Mouse (Mus musculus) kidney, postnatal 25 days (tissue): Measurements from ENCODE around the gene Plod3.

Experiments
- DNase-seq, 2 experiments: peaks; one replicate each; pipeline ENCODE4 v3.0.0; 2021; ENCODE audit warnings: mixed read lengths in 2 of 2

Plod3 gene

DNA sequence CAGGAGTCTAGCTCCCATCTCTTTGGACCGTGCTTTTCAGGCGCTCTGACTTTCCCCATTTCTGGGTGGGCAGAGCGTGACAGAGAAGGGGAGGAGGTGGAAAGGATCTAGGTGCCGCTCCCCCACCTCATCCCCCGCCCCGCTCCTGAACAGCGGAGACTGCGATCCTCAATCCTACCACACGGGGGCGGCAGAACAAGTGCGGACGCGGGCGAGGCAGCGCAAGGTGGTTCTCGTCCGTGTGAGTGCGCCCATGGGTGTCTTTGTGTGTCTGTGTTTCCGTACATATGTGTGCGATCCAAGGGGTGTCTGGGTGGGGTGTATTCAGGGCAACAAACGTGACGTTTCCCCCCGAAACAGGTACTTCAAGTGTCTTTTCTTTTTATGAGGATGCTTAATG, 38.3 kb downstream of the Plod3 start:
- DNase-seq, result peak; percentile 76 to 86

DNA sequence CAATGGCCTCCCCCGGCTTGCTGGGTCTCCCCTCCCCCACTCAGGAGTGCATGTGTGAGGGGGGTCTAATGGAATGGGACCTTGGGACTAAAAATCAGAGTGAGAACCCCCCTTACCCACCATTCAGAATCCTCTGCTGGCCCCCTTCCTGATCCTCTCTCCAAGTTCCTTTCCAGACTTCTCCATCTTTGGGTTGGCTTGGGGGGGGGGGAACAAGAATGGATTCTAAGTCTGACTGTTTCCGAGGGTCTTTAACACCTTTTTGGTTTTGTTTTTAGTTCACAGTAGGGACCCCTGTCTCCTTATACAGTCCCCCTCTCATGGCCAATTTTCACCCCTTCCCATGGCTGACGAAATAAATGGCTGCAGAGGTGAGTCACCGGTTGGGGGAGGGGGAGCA, 39.3 kb downstream of the Plod3 start, which contains the start of gene Vgf:
TSS of gene Vgf (plus strand) at position 301 of the 400 bp plus-strand sequence.
- DNase-seq, result no peak

- DNase-seq, result no peak
Measured at GRCm38 (mm10) chr5:137028561-137029272, 41.9 kb downstream of the Plod3 start.

DNA sequence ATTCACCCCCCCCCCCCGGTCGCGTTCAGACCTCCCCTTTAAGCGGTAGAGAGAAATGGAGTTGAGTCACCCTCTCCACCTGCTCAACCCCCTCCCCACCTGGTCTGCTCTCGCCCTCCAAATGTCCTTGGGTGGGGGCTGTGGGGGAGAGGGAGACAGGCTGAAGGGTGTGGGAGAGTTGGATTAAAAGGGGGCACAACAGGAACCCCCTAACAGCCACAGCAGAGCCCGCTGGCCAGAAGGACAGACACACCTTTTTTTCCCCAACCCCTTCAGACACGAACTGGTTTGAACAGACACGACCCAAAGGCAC, 42.4 kb downstream of the Plod3 start:
- no peak for DNase-seq

DNA sequence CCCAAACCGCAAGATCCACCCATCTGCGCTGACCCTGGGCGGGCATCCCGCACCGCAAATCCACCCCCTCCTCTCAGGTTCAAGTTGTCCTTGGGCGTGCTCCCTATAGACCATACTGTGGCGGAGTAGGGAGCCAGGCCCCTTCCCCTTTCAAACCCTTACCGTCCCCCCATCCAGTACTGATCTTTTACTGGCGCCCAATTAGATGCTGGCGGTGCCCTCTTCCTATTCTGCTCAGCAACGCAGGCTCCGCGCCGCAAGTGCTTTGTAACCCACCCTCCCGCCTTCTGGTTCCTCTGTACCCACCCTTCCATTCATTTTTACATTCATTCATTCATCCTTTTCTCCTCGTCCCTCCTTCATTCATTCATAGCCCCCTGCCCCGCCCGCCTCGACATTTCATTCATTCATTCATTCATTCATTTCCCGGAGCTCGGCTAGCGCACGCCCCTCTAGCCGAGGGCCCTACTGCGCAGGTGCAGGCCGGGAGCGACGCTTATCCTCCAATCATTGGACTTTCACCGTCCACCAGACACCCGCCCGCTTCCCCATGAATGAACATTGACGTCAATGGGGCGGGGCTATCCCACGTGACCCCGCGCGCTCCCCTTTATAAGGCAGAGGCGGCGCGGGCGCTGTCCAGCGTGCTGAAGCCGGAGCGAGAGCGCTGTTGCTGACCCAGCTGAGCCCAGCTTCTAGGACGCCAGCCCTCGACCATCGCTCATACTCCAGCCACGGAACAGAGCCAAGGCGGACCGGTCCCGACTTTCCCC, 43.0 kb downstream of the Plod3 start:
- peak; percentile 96 to 98 for DNase-seq

DNA sequence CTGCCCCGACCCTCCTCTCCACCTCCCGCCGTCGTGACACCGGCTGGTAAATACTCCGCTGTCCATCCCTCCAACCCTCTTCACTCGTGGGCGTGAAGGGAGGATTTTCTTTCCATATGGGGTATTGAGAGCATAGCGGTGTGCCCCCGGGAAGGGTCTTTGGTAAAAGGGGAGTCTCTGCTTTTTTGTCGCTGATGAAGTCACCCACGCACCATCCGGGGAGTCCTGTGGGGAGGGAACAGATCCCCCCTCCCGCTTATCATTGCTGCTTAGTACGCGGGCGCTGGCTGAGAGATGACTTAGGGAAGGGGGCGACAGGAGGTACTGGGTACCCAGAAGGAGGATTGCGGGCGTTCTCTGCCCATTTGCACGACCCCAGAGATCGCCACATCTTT, 43.6 kb downstream of the Plod3 start:
- DNase-seq, result no peak

- peak; percentile 27 to 61 for DNase-seq
Measured at GRCm38 (mm10) chr5:137031076-137032032, 44.5 kb downstream of the Plod3 start.

DNA sequence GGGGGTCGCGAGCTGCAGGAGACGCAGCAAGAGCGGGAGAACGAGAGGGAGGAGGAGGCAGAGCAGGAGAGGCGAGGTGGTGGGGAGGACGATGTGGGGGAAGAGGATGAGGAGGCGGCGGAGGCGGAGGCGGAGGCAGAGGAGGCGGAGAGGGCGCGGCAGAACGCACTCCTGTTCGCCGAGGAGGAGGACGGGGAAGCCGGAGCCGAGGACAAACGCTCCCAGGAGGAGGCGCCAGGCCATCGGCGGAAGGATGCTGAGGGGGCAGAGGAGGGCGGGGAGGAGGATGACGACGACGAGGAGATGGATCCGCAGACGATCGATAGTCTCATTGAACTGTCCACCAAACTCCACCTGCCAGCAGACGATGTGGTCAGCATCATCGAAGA, 45.2 kb downstream of the Plod3 start:
- DNase-seq, result peak in 1 of 2 experiments; percentile 40

DNA sequence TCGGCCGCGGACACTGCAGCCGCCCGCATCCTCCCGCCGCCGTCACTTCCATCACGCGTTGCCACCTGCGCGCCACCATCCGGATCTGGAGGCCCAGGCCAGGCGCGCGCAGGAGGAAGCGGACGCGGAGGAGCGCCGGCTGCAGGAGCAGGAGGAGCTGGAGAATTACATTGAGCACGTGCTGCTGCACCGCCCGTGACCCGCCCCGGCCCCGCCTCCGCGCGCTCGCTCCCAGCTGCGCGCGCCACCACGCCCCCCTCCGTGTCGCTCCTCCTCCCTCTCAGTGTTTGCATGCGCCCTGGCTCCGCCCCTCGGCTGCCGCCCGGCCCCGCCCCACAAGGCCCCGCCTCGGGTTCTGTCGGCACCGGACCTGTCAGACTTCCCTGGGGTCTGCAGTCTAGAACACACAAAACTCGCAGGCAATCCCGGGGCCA, 45.8 kb downstream of the Plod3 start:
- DNase-seq, result peak; percentile 93 to 95

- DNase-seq, result peak in 1 of 2 experiments; percentile 32
Measured at GRCm38 (mm10) chr5:137036211-137036610, 49.4 kb downstream of the Plod3 start.

- no peak for DNase-seq
Measured at GRCm38 (mm10) chr5:137039453-137039852, 52.6 kb downstream of the Plod3 start.

GRCm38 (mm10) chr5:137041442-137041841, 54.6 kb downstream of the Plod3 start:
- no peak for DNase-seq

DNA sequence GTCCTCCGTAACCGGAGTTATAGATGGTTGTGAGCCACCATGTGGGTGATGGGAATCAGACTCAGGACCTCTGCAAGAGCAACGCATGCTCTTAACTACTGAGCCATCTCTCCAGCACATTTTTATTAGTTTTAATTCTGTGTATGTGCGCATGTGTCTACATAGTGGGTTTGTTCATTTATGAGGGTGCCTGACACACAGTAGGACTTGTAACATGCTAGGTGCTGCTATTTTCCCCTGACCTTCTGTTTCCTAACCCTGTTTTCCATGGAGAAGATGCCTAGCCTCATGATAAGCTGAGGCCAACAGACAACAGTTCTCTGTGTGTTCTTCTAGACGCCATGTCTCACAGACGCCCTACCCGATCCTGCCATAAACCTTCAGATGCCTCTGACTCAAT, 57.2 kb downstream of the Plod3 start:
- no peak for DNase-seq

- DNase-seq, result peak; percentile 97 to 98
Measured at GRCm38 (mm10) chr5:137045402-137046323, 58.8 kb downstream of the Plod3 start, which contains the start of gene Ap1s1. Gene Ap1s1 (minus strand): TSS chr5:137046135.
